Mouse (Mus musculus): ENCODE measurements around the gene Rpl12.

Rpl12 gene

DNA sequence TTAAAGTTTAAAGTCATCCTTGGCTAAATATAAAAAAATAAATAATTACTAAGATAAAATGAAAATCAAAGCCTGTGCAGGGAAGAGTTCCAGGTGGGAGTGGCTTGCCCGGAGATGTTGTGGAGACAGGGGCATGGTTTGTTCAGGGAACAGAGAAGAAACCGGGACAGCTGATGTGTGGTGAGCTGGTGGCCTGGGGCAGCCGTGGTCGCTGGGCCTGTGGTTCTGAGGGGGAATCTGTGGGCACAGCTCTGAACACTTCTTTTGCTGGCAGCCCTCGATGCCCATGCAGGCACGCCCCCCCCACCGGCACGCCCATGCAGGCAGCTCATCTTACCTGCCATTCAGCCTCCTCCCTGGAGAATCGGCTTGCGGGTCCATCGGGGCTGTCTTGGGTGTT lies 13.9 kb upstream of the Rpl12 start:
- DNase-seq, result no peak

DNA sequence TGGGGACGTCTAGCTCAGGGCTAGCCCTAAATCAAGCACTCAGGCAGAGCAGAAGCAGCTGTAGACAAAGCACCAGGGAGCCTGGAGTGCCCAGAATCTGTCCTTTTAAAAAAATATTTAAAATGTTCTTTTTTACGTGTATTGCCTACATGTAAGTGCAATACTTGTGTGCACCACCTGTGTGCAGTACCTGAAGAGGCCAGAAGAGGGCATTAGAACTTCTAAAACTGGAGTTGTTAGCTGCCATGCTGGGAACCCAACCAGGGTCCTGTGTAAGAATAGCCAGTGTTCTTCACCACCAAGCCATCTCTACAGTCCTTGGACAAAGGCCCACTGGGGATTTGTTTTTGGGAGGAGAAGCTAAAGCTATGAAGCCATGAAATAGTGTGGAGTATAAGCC lies 6.8 kb upstream of the Rpl12 start:
- no peak for DNase-seq

DNA sequence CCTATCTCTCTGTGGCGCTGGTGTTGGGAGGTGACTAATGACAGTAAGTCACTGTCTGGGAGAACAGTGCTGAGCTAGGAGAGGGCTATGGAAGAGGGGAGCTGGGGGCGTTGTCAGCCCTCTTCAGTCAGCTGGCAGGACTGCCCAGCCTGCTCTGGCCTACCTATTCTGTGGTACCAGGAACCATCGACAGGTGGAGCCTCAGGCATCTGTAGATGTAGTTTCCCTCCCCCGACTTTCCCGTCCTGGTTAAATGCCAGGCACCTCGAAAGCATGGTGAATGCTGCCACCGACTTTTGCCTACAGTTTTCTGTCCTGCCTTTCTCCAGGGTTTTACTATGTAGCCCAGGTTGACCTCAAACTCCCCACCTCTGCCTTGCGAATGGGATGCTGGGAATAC lies 4.0 kb upstream of the Rpl12 start:
- DNase-seq, result no peak

DNA sequence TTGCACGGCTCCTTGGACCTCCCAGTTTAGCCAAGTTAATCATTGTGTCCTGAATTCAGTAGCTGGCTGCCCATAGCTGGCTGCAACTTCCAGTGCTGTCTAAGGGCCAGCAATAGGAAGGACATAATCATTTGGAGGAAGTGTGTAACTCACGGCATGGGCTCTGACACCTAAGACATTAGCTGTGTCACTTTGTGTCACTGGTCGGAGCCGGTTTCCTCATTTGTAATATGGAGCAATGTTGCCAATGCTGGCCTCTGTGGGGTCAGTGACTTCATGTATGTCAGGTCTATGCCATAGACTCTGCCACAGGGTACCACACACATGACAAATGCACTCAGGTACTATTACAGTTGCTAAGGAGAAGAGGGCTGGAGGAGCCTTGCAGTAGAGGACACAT lies 1.1 kb upstream of the Rpl12 start:
- DNase-seq, result no peak

DNA sequence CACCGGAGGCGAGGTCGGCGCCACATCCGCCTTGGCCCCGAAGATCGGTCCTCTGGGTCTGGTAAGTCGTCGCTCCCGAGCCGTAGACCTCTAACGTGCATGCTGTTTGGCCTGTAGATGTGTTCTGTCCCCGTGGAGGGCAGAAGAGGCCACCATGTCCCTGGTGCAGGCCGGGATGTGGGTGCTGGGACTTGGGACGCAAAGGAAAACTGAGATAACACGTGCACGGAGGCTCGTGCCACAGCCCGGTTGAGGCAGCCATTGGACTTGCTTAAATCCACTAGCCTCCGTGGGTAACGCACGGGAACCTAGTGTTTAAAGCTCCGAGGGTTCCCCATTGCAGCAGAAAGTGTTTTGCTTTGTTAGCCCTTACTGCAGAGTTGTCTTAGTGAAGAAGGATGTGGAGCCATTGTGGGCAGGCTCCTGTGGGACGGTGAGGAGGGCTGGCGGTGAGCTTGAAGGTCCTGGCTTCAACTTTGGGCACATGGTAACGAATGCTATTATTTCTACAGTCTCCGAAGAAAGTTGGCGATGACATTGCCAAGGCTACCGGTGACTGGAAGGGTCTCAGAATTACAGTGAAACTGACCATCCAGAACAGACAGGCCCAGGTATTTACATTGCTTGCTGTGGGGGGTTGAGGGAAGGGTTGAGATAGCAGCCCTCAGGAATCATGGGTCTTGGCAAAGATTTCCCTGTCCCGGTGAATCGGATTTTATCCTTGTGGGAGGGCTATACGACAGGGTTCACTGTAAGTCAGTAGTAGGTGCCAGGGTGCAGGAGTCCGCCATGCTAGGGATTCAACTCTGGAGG lies 909 bp downstream of the Rpl12 start:
- DNase-seq, result no peak

DNA sequence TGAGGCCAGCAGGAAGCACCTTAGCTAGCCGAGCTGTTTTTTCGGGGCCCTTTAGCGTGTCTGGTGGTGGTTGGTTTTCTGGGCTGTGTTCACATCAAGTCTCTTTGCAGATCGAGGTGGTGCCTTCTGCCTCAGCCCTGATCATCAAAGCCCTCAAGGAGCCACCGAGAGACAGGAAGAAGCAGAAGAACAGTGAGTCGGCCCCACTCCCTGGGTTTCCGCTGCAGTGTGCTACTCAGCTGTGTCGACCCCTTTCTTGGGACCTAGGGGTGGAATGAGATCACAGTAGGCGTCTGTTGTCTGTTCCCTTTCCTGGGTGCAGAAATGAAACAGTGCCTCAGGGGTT lies 1.5 kb downstream of the Rpl12 start:
- no peak for DNase-seq

DNA sequence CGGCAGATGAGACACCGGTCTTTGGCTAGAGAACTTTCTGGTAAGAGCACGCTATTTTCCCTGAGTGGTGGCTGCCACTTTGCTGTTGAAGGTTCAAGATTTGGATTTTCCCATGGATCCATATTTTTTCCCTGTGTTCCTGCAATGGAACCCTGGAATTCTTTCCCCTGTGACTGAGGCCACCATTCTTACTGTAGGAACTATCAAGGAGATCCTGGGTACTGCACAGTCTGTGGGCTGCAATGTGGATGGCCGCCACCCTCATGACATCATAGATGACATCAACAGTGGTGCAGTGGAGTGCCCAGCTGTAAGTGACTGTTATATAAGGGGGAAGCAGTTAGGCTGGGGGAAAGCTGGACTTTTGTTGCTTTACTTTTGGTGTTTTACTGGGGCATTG lies 2.2 kb downstream of the Rpl12 start:
- DNase-seq, result no peak

DNA sequence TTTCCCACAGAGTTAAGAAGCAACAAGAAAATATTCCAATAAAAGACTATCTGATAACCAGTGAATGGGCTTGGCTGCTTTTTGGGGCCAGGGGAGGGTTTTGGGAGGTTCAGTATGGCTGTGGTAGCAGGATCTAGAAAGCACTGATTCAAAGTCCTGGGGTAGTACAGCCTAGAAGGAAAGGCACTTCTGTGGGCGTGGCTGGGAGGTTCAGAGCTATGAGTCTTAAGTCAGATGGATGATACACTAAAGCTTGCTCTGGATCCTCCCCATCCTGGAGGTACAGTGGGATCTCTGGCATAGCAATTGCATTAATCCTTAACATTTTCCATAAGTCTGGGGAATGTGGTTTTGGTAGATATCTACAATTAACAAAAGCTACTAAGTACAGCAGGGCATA lies 2.6 kb downstream of the Rpl12 start:
- no peak for DNase-seq

DNA sequence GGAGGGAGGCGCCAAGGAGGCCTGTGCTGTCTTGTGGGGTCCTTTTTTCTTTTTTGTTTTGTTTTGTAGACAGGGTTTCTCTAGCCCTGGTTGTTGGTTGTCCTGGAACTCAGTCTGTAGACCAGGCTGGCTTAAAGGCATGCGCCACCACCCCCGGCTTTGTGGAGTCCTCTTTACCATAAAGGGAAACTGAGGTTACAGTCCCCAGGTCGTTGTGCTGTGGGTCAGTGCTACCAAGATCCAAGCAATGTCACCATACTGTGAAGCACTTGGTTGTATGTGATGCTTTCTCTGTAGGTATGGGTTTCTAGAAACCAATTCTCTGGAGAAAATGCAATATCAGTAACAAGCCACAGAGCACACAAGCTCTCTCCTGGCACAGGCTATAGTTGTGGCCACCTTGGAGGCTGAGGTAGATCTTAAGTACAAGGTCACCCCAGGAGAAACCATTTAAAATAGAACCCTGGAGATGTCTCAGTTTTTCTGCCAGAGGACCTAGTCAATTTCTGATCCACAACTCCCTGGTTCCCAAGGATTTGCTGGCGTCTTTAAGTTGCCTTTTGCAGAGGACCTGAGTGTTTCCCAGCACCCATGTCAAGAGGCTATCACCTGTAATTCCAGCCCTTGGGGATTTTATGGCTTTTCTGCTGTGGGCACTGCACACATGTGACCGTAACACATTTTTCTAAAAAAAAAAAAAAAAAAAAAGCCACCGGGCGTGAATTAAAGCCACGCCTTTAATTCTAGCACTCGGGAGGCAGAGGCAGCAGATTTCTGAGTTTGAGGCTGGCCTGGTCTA lies 3.5 kb downstream of the Rpl12 start:
- DNase-seq, result no peak

DNA sequence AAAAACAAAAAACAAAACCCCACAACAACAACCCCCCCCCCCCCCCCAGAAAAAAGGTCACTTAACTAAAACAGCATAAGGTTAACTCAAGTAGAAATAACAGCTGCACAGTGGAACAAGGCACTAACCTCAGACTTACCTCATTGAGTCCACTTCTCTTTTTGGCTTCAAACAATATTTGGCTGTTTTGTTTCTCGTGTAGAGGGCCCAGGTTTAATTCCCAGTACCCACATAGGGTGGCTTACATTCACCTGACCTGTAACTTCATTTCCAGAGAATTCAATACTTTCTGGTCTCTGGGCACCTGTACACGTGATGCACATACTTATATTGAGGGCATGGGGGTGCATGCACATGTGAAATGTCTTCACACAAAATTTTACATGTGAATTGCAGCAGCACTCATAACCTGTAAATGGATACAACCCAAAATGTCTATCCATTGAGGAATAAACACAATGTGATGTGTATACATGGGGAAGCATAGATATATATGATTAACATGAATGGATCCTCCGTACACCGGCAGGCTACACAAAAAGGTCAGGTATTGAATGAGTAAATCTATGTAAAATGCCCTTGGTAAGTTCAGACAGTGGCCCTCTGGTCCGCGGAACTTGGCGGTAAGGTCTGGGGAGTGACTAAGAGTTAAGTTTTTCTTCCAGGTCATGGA lies 4.3 kb downstream of the Rpl12 start:
- no peak for DNase-seq

DNA sequence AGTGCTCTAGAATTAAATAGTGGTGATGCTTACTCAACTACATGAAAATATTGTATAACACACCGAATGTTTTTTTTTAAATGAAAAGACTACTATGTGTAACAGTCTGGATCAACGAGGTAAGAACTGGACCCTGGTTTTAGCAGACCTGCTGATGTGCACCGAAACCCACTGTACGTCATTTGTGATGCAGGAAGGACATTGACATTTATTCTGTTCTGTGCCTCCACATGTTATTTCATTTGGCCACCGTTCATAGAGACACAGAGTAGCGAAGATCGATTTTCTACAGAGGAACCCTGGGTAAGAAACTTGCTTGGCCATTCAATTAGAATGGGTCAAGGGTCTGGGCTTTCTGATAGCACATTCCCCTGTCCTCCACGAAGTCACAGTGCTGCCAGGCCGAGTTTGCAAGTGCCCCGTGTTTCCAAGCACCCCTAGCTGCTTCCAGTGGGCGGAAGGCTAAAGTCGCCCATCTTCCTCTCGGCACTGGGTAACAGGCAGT lies 4.9 kb downstream of the Rpl12 start:
- DNase-seq, result no peak

DNA sequence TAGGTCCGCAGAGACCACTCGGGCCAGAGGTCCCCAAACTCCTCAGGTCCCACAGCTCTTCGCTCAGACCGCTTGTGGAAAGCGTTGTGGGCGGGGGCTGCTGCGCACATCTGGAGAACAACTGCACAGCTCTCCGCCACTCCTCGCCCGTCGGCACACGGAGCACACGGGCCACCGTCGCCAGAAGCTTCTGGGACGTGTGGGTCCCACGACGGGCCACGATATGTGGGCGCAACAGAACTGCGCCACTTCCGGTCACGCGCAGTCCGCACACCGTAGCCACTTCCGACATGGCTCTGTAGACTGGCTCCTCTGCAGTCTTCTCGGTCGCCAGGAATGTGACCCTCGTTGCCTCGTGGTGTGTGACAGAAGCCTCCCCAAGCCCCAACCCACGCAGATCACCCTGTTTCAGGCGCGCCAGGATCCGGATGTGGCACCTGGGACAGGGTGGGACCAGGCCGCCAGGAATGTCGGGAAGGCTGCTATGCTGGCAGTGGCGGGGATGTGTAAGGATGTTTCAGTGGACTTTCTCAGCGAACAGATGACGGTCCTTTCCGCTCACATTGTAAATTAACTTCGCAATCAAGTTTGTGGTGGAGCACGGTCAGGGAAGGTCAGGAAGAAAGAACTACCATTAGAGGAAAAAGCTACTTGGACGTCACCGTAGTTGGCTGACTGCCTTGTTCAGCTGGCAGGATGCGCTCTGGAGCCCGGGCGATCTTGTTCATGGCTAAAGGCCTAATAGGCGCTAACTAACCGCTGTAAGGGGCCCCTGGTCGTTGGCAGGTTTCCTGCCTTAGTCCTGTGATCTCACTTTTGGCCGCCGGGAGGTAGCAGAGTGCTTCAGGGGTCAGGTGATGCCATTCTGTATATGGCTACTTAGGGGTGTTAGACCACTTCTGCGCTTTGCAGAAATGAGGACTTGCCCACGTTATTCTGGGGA lies 5.6 kb downstream of the Rpl12 start:
- DNase-seq, result peak; percentile 85

DNA sequence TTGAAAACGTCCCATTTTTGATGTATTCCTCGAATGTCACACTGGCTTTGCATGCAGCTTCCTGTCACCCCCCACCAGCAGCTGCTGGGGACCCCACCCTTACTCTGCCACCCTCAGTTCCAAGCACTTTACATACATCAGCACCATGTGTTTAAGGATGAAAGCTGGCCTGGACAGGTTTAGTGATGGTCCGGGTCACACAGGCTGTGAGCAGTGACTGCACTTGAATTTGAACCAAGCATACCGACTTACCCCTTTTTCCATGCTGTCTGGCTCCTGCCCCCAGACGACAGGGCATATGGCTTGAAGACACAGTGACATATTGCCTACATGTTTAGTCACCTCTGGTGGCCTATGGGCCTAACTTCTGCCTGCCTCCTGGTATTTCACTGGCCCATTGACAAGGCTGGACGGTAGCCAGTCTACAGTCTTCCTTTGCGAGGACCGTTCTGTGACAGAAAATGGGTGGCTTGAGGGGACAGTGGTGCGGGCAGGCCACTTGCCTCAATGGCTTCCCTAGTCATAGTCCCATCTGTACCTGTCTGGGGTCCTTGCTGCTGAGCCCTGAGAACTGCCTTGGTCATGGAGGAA lies 6.8 kb downstream of the Rpl12 start:
- DNase-seq, result no peak

DNA sequence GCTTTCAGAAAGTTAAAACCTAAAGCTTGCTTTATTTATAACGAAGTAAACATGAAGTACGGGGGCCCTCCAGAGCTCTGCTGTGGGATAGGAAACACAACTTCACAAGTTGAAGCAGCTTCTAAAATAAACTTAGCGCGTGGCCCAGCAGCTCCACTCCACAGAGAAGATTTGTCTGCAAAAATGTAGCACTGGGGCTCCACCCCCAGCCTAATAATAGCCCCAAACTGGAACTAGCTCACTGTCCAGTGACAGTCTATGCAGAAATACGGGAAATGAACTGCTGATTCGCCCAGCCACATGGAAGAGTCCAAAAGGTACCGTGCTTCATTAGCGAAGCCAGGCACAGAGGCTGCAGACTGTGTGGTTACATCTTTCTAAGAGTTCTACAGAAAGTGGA lies 8.0 kb downstream of the Rpl12 start:
- no peak for DNase-seq

DNA sequence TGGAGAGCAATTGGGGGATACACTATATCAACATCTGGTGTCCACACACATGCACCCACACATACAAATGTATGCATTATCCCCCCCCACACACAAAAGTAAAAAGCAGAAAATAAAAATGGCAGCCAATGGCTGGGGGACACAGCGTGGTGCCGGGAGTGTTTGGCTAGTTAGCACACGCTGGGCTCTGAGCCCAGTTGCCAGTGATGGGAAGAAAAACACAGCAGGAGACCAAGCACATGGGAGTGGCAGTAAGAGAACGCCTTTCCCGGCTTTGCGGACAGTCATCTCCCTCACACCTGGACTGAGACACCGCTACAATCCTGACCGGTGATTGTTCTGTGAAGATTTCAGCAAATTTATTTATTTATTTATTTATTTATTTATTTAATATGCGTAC lies 9.9 kb downstream of the Rpl12 start:
- no peak for DNase-seq

DNA sequence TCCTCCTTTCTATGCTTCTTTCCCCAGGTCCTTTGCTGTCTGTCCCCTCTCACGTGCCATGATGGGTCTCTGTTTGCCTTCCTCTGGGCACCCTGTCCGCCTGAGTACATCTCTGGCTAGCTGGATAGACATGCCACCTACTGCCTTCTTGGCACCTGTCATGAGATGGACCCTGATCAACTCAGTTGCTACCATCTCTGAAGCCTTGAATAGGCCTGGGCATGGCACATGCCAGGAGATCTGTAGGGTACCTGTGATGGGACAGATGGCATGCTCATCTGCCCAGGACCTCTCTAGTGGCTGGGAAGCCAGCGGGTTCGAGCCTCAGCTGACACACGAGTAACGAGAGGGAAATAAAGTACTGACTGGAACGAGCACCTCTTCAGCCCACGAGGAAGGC lies 12.9 kb downstream of the Rpl12 start:
- DNase-seq, result no peak

DNA sequence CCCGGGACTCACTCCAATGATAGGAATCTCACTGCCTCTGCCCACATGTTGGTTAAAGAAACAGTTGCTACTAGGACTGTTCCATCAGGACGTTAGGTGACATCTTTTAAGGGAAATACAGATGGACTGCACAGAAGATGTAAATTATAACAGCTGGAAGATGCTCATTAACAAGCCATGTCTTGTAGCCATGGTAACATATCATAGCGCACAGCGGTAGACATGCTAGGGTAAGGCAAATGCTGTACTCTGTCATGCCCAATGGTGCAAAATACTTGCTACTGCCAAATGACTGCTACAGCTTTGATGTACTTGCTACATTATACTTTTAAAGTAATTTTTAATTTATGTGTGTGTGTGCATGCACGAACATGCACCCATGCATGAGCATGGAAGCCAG lies 15.8 kb downstream of the Rpl12 start:
- no peak for DNase-seq

DNA sequence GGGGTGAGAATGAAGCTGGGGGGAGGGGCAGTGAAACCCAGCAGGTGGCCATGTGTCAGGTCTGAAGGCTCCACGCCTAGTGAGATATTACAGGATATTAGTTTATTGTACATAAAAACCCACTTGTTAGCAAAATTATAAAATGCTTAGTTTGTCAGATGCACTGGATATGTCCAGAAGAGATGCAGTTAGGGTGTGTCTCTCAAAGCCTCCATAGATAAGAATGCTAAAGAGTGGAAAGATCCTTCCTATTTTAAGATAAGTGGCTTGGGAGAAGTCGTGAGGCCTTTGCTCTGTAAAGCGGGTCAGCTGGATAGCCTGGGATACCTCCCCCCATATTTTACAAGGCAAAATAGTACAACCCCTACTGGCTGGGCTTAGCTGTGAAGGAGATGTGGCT lies 17.3 kb downstream of the Rpl12 start:
- DNase-seq, result no peak

DNA sequence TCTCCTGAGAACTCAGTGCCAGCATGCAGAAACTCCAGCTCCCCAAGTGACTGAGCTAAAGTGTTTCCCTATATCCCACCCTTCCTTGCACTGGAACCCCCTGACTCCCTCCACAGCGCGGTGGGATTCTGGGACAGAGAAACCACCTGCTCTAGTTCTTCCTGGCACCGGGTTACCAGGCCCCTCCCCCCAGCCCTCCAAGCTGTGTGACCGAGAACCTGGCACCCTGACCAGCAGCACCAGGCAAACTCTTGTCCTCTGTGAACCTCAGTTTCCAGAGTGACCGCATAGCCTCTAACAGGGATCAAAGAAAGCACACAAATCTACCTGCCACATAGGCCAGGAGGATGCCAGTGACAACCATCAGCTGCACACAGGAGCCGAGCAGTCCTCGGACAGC lies 18.3 kb downstream of the Rpl12 start:
- DNase-seq, result no peak

DNA sequence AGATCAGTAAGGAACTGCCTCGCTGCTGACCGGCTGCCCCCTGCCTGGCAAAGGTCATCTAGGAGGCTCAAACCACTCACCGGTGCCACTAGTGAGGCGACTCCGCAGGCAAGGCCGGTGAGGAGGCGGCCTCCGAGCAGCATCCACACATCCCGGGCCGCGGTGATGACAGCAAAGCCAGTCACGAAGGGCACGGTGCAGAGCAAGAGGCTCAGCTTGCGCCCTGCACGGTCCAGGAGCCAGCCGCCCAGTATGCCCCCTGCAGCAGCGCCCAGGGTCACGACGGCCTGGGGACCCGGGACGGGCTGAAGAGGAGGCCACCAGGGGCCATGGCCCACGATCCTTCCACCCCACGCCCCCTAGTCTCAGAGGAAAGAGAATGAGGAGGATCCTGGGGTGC lies 19.9 kb downstream of the Rpl12 start:
- no peak for DNase-seq

DNA sequence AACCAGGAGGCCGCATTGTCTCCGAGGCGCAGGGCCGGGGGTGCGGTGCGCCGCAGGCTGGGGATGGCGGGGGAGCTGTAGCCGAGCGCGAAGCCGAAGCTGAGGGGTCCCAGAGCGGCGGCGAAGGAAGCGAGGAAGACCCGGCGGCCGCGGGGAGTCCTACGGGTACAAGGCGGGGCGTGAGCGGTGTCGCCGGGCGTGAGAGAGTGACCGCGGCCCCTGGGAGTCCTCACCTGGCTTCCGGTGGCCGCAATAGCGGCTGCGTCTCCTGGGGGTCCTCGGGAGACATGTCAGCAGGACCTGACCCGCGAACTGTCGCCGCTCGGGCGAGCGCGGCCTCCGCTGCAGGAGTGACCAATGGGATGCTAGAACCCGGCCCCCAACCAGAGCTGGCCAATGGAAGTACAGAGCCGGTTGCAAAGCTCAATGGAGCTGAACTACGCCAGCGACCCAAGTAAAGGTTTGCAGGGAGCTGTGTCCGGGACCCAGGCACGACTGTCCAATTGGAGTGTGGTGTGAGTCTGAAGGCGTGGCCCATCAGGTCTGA lies 20.4 kb downstream of the Rpl12 start, which contains the start of gene Slc2a8:
Gene Slc2a8 (minus strand): TSS at position 359 of the 547 bp plus-strand sequence.
- peak; percentile 90 for DNase-seq

DNA sequence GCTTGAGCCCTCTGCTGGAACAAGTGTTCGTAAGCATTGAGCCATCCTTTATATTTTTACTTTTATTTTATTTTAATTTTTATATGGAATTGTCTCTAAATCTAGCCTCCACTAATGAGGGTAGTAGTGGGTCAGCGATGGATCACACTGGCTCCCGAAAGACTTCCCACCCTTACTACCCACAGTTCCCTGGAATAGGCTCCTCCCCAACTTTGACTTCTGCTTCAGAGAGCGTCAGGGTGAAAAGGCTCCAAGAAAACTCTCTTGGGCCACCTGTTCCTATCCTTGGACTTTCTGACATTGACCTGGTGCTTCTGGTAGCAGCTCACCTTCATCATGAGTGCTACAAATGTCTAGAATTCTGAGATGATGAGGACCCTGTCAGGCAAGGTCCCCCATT lies 21.3 kb downstream of the Rpl12 start:
- DNase-seq, result no peak
